Mouse (Mus musculus) G1E (cell line): ENCODE measurements around the gene Trak1.

Source experiments
- CTCF ChIP-seq: IDR thresholded peaks from 2 replicates; pipeline ENCODE4 v1.5.1; 2012; ENCODE audit warnings: low read depth, low read length, inconsistent platforms, mixed read lengths
- POLR2AphosphoS5 ChIP-seq: IDR thresholded peaks from 2 replicates; pipeline ENCODE4 v1.6.1; 2012; ENCODE audit warnings: low read depth, low read length, inconsistent platforms; ENCODE audit not compliant: insufficient replicate concordance
- TAL1 ChIP-seq: conservative IDR thresholded peaks from 2 replicates; pipeline ENCODE4 v1.6.1; 2012; ENCODE audit warnings: low read depth, low read length, inconsistent platforms, mixed read lengths

DNA sequence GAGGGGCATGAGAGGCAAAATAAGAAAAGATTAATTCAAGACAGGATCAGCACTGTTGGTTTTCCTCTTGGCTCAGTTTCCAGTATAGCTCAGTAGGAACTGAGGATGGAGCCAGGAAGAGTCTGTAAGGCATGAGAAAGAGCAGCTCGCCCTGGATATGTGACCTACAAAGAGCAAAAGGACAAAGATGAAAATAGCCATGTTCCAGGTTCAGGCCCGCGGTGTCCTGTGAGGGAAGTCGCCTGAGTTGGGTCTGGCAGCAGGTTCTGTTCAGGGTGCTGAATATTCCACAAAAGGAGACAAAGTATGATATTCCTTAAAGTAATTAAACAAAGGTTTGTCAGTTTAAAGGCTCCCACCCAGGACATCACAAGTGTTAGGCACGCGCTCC lies 14.5 kb downstream of the Trak1 start:
- TF ChIP-seq CTCF (no peak), POLR2AphosphoS5 (no peak), TAL1 (no peak)
